ENCODE assay signal across 19 mouse cellular contexts in genomic region chr1:33974401-33974800, GRCm38 (mm10).
DNase-seq lines count a peak whose midpoint lies in the region; TF ChIP-seq lines count a peak whose summit lies in the region.
"Had no signal": no experiment of that assay in that cellular context is flagged by ENCODE, and none has a peak within 500 bp of the region (broad histone marks: within the 10 kb centered on the region; RNA-seq: fewer than 3 reads in every experiment).

No protein-coding gene starts in this region.

- H3K9ac ChIP-seq in heart, adult 2 months (ENCODE audit: low read depth, low read length): no peak overlapping the region
- H3K9ac ChIP-seq: embryonic facial prominence, embryonic 13.5 days; forebrain, embryonic 12.5 days; heart, embryonic 13.5 days; hindbrain, embryonic 12.5 days had no signal

- 79% methylated on average over 11 of the region's 11 CpGs for WGBS in heart, adult 2 months
- 84% methylated on average over 11 of the region's 11 CpGs for WGBS in heart, embryonic 10.5 days
- 81% methylated on average over 11 of the region's 11 CpGs for WGBS in embryonic facial prominence, embryonic 10.5 days

- H3K4me3 ChIP-seq in heart, adult 2 months: peak overlapping the region; percentile 40
- no peak overlapping the region for H3K4me3 ChIP-seq in heart, embryonic 10.5 days
- no peak overlapping the region for H3K4me3 ChIP-seq in embryonic facial prominence, embryonic 10.5 days
- H3K4me3 ChIP-seq: embryonic facial prominence, embryonic 13.5 days; forebrain, embryonic 12.5 days; heart, embryonic 13.5 days; hindbrain, embryonic 12.5 days had no signal

- H3K79me2 ChIP-seq in heart, adult 2 months (replicated peaks; ENCODE audit: control insufficient read depth, insufficient read depth, low read length): no peaks in the 10 kb centered on the region

- no peak for TF ChIP-seq POLR2A in heart, adult 2 months (IDR thresholded peaks at IDR 0.05; ENCODE audit: insufficient read depth, low read depth, low read length)

- intact Hi-C loops in heart, adult 2 months (cut with DNase I): no loop called here

- H3K4me1 ChIP-seq in heart, adult 2 months (ENCODE audit: control insufficient read depth, insufficient read depth, low read length): no peaks in the 10 kb centered on the region
- peaks cover 11% of the 10 kb centered on the region; the same call in 1 of the 2 replicates for H3K4me1 ChIP-seq in heart, embryonic 10.5 days
- H3K4me1 ChIP-seq in embryonic facial prominence, embryonic 10.5 days: peaks cover 30% of the 10 kb centered on the region
- H3K4me1 ChIP-seq: forebrain, embryonic 12.5 days; heart, embryonic 13.5 days had no signal

- no peaks in the 10 kb centered on the region for H3K36me3 ChIP-seq in heart, adult 2 months (ENCODE audit: control insufficient read depth, insufficient read depth, low read length)
- no peaks in the 10 kb centered on the region for H3K36me3 ChIP-seq in heart, embryonic 10.5 days
- H3K36me3 ChIP-seq in embryonic facial prominence, embryonic 10.5 days (replicated peaks): no peaks in the 10 kb centered on the region
- H3K36me3 ChIP-seq: embryonic facial prominence, embryonic 13.5 days; forebrain, embryonic 12.5 days; G1E; heart, embryonic 13.5 days; hindbrain, embryonic 12.5 days had no signal

- no peak for DNase-seq in heart, adult 2 months
- no peak for DNase-seq in heart, embryonic 10.5 days (ENCODE audit: low spot score)
- DNase-seq in kidney, adult 9 months: peak; percentile 24
- DNase-seq in kidney, postnatal 10 days: no peak
- peak; percentile 39 for DNase-seq in R1 (ENCODE audit: low read depth, low spot score)
- DNase-seq in embryonic facial prominence, embryonic 10.5 days (ENCODE audit: low spot score): no peak
- DNase-seq in cerebellum, adult 9-11 months: no peak
- DNase-seq: adrenal gland, adult 2 months; adrenal gland, postnatal 25 days; cerebellum, adult 8-10 months; cerebellum, postnatal 25 days; gastrocnemius, postnatal 25 days; heart, postnatal 4 days had no signal

- H3K9me3 ChIP-seq in heart, embryonic 10.5 days: no peaks in the 10 kb centered on the region
- H3K9me3 ChIP-seq in embryonic facial prominence, embryonic 10.5 days: no peaks in the 10 kb centered on the region
- H3K9me3 ChIP-seq: embryonic facial prominence, embryonic 13.5 days; forebrain, embryonic 12.5 days; G1E; heart, embryonic 13.5 days; hindbrain, embryonic 12.5 days had no signal

- TF ChIP-seq EP300 in heart, adult 2 months (IDR thresholded peaks at IDR 0.05; ENCODE audit: insufficient read depth, low read depth, low read length): no peak

- peak overlapping the region; percentile 70 for H3K27ac ChIP-seq in heart, adult 2 months
- no peak overlapping the region for H3K27ac ChIP-seq in heart, embryonic 10.5 days
- 0 out of 2 replicates have a peak overlapping the region, but pooled peaks have one; percentile 10 for H3K27ac ChIP-seq in embryonic facial prominence, embryonic 10.5 days (replicated peaks)
- H3K27ac ChIP-seq: embryonic facial prominence, embryonic 13.5 days; forebrain, embryonic 12.5 days; heart, embryonic 13.5 days; hindbrain, embryonic 12.5 days had no signal

- H3K27me3 ChIP-seq in heart, adult 2 months (ENCODE audit: control insufficient read depth, insufficient read depth, low read length): no peaks in the 10 kb centered on the region
- no peaks in the 10 kb centered on the region for H3K27me3 ChIP-seq in heart, embryonic 10.5 days (ENCODE audit: insufficient read depth, poor library complexity, severe bottlenecking)
- no peaks in the 10 kb centered on the region for H3K27me3 ChIP-seq in embryonic facial prominence, embryonic 10.5 days (replicated peaks; ENCODE audit: low read depth, poor library complexity, severe bottlenecking)
- H3K27me3 ChIP-seq: CH12.LX; embryonic facial prominence, embryonic 13.5 days; forebrain, embryonic 12.5 days; heart, embryonic 13.5 days; hindbrain, embryonic 12.5 days had no signal

- no peak for TF ChIP-seq CTCF in heart, adult 2 months (IDR thresholded peaks at IDR 0.05)

Comparison
In these comparisons a context has a peak if more than half of its experiments do, and no peak if none do; other contexts are left out.
1. DNase-seq: peak in kidney, adult 9 months (single experiment) and R1 (single experiment); none in heart, adult 2 months (0 of 2), heart, embryonic 10.5 days (single experiment), kidney, postnatal 10 days (single experiment), embryonic facial prominence, embryonic 10.5 days (single experiment) and cerebellum, adult 9-11 months (single experiment).